Mouse (Mus musculus) forebrain, embryonic 10.5 days (tissue): ENCODE measurements around the gene Tacr2. TPM values are rescaled to one million over a fixed set of nuclear protein-coding genes. Genes with fewer than 3 reads are reported as not detected.
A peak's percentile ranks its signal among the peaks of the same experiment; 100 is the strongest.

Experiments
- DNase-seq: peaks from one replicate; pipeline ENCODE4 v3.0.0-alpha.2; 2017; ENCODE audit warnings: low spot score; ENCODE audit errors: extremely low spot score
- H3K27ac ChIP-seq: fragments of 300-500 bp; sonication (generic); 2 replicates; pipeline ENCODE4 v1.5.1; 2016; ENCODE audit warnings: mild to moderate bottlenecking
- H3K27me3 ChIP-seq: fragments of 300-500 bp; sonication (generic); 2 replicates; pipeline ENCODE4 v1.6.1; 2016; ENCODE audit warnings: mild to moderate bottlenecking; ENCODE audit not compliant: poor library complexity, severe bottlenecking
- H3K36me3 ChIP-seq: fragments of 300-500 bp; sonication (generic); replicated peaks from 2 replicates; pipeline ENCODE4 v1.6.1; 2016; ENCODE audit warnings: mild to moderate bottlenecking, moderate library complexity
- H3K4me1 ChIP-seq: fragments of 300-500 bp; sonication (generic); 2 replicates; pipeline ENCODE4 v1.6.1; 2016
- H3K4me3 ChIP-seq: fragments of 300-500 bp; sonication (generic); 2 replicates; pipeline ENCODE4 v1.5.1; 2016; ENCODE audit warnings: mild to moderate bottlenecking, moderate library complexity
- H3K9me3 ChIP-seq: fragments of 300-500 bp; sonication (generic); 2 replicates; pipeline ENCODE4 v1.6.1; 2016; ENCODE audit warnings: mild to moderate bottlenecking, moderate library complexity
- WGBS: fragments of 180-500 bp; shearing (Covaris S2); methylation state at CpG from one replicate; pipeline ENCODE4 v1.1.7; 2016; 5-methylcytosine and 5-hydroxymethylcytosine counted together
- polyA plus RNA-seq: library from polyadenylated mRNA; unstranded; fragments of >200 nt; fragmentation: Nextera tagmentation; extraction: Ambion mirVana; gene quantifications from 2 replicates; pipeline ENCODE4 v1.2.1, GENCODE M21; 2016

Gene Tacr2
- not detected in 2 replicates for polyA plus RNA-seq

DNA sequence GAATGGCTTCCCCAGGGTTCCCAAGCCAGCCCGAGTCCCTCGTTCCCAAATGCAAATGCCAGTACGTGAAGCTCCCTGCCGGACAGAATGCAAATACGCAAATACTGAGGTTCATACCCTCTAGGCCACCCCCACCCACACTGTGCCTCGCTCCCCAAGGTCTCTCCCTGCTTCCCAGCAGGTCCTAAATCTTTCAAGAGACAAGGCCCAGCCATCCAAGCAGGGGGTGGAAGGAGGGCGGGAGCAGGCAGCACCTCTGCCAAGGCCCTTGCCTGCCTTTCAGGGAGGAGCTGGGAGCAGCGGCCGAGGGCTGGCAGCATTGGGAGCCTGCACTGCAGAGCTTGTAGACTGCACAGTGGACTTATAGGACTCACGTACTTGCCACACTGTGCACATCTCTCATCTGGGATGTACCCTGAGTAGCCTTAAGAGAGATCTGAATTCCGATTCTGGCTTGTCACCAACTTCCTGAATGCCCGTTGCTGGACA, at the start of gene Tacr2:
TSS of gene Tacr2 (plus strand) at position 439 of the 489 bp plus-strand sequence.
- Histone ChIP-seq H3K27ac (no peak within 1 kb of the TSS), H3K9me3 (no peaks in the 10 kb centered on the region), H3K4me1 (peaks cover 5% of the 10 kb centered on the region), H3K36me3 (no peaks in the 10 kb centered on the region), H3K27me3 (no peaks in the 10 kb centered on the region), H3K4me3 (no peak within 1 kb of the TSS)
- DNase-seq = no peak
- 63% methylated on average over 12 of the region's 12 CpGs for WGBS

DNA sequence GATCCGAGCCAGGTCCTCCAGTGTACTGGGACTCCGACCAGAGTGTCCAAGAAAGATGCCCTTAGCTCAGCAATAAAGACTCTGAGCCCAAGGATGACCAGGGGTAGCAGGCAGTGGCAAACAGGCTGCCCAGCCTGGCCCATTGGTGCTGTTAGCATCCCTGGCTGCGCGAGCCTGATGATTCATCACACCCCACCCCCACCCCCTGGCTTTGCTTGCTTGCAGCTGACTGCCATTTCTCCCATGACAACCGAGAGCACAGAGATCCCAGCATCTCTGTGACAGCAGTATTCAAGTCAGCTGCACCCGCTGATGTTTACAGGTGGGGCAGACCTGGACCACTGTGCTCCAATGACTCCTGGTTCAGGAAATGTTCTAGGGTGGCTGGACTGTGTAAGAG, 49.7 kb upstream of the Tacr2 start:
- no peak overlapping the region for H3K27ac ChIP-seq
- 88% methylated on average over 6 of the region's 6 CpGs for WGBS
- no peaks in the 10 kb centered on the region for H3K36me3 ChIP-seq
- no peak for DNase-seq
- no peaks in the 10 kb centered on the region for H3K27me3 ChIP-seq
- H3K9me3 ChIP-seq = no peaks in the 10 kb centered on the region
- H3K4me1 ChIP-seq = 0 out of 2 replicates have a peak, but pooled peaks cover 2% of the 10 kb centered on the region
- H3K4me3 ChIP-seq = no peak overlapping the region

DNA sequence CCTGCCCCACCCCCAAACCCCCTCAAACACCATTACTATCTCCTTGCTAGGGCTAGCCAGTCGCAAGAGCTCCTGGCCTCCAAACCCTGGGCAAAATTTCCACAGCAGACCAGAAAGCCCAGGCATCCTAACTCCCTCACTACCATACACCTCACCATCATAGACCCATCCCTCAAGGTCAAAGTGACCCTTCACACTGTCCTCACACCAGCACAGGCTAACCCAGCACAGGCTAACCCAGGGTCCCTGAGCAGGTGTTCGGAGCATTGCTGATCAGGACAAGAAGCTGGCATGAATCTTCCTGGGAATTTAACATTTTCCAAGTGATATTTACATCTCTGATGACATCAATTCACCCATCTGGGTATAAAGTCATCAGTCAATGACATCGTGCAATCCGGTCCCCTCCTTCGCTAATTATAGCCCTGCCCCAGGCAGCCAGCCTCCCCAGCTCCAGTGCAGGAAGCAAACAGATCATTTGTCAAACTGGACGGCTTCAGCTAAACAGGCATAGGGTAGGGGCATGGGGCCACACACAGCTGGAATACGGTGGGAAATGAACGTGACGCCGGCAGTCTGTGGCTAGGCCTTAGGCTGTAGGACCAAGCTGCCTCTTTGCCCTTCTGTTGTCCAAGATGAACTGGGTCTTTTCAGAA, 43.9 kb upstream of the Tacr2 start:
- Histone ChIP-seq H3K27me3 (no peaks in the 10 kb centered on the region), H3K4me1 (peaks cover 15% of the 10 kb centered on the region), H3K27ac (no peak overlapping the region), H3K9me3 (no peaks in the 10 kb centered on the region), H3K4me3 (no peak overlapping the region), H3K36me3 (no peaks in the 10 kb centered on the region)
- WGBS = 85% methylated on average over 10 of the region's 10 CpGs
- DNase-seq = no peak

DNA sequence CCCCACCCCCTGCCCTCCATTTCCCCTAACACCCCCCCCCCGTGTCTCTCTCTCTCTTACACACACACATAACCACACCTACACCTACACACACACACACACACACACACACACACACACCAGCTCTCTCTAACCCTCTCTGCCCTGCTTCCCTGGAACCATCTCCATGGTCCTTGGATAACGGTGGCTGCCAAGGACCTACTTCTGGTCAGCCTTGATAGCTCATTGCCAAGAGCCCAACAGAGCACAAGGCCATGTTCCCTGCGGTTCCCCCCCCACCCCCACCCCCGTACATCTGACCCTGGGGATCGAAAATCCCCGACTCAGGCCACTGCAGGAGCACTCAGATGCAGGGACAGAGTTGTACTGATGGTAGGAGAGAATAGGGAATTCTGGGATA, 40.9 kb upstream of the Tacr2 start:
- no peak overlapping the region for H3K27ac ChIP-seq
- H3K9me3 ChIP-seq = no peaks in the 10 kb centered on the region
- H3K36me3 ChIP-seq = no peaks in the 10 kb centered on the region
- no peaks in the 10 kb centered on the region for H3K27me3 ChIP-seq
- no peak overlapping the region for H3K4me3 ChIP-seq
- 79% methylated on average over 6 of the region's 6 CpGs for WGBS
- H3K4me1 ChIP-seq = peaks cover 15% of the 10 kb centered on the region
- no peak for DNase-seq

DNA sequence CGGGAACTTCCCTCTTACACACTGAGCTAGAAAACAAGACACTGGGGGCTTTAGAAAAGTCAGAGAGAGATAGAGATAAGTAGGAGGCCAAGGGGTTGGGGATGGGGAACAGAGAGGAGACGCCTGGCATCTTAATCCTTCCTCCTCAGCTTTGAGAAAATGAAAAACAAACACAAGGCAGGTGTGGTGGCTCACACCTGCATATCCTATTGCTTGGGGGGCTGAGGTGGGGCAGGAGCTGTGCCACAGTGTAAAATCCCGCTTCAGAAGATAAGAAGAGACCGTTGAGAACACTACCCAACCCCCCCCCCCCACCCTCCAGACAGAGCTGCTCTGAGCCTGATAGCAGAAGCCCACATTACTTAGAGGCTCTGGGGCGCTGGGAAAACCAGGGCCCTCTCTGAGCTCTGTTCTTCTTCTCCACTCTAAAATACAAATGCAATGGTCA, 37.0 kb upstream of the Tacr2 start:
- Histone ChIP-seq H3K36me3 (no peaks in the 10 kb centered on the region), H3K4me3 (no peak overlapping the region), H3K4me1 (peaks cover 28% of the 10 kb centered on the region), H3K27me3 (no peaks in the 10 kb centered on the region), H3K27ac (no peak overlapping the region), H3K9me3 (no peaks in the 10 kb centered on the region)
- DNase-seq = no peak
- 55% methylated on average over 5 of the region's 5 CpGs for WGBS

DNA sequence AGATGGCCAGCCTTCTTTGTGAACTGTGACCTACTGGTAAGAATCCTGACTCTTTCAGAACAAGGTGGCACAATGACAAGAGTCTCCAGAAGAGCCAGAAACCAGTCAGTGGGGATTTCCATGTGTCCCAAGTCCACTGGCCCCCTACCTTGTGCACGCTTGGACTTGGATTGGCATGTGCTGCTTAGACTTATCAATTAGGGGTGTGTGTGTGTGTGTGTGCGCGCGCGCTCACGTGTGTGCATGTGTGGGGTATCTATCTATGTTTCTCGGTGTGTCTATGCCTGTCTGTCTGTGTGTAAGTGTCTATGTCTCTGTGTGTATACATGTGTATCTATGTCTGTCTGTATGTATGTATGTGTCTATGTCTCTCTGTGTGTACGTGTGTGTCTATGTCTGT, 36.6 kb upstream of the Tacr2 start:
- no peaks in the 10 kb centered on the region for H3K36me3 ChIP-seq
- 95% methylated on average over 8 of the region's 8 CpGs for WGBS
- no peaks in the 10 kb centered on the region for H3K27me3 ChIP-seq
- H3K27ac ChIP-seq = no peak overlapping the region
- peaks cover 24% of the 10 kb centered on the region for H3K4me1 ChIP-seq
- no peak overlapping the region for H3K4me3 ChIP-seq
- no peak for DNase-seq
- H3K9me3 ChIP-seq = no peaks in the 10 kb centered on the region

DNA sequence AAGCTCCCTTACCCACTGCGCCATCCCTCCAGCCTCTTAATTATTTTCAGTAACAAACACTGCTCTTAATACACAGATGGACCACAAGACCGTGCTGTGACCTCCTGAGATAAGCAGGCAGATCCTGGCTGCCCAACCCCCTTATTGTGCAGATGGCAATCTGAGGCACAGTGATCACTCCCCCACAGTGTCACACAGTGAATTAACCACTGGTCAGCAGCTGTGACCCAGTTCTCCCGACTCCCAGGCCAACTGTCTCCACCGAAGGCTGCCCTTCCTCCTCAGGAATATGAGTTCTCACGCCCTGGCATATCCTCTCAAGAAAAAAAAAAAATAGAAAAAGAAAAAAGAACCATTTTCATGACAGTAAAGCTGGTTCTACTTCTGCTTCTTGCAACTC, 35.6 kb upstream of the Tacr2 start:
- Histone ChIP-seq H3K36me3 (no peaks in the 10 kb centered on the region), H3K27ac (peak overlapping the region; percentile 75), H3K4me1 (peaks cover 15% of the 10 kb centered on the region), H3K9me3 (no peaks in the 10 kb centered on the region), H3K27me3 (no peaks in the 10 kb centered on the region), H3K4me3 (no peak overlapping the region)
- 58% methylated on average over 5 of the region's 5 CpGs for WGBS
- DNase-seq = no peak

DNA sequence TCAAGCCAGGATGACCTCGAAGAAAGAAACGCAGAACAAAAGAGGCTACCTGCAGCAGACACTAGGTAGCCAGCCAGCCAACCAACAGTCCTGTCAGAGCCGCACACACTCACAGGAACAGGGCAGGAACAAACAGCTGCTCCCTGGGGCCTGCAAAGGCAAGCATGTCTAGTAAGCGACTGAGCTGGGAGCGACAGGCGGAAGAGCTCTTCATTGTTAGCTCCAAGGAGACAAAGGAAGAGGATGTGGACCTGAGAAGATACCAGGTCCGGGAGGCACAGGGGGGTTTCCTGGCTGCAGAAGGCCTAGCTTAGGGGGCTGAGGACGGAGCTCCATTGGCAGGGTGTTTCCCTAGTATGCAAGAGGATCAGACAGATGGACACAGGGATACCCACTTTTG, 35.0 kb upstream of the Tacr2 start:
- WGBS = 52% methylated on average over 8 of the region's 8 CpGs
- no peaks in the 10 kb centered on the region for H3K27me3 ChIP-seq
- peaks cover 14% of the 10 kb centered on the region for H3K4me1 ChIP-seq
- no peaks in the 10 kb centered on the region for H3K9me3 ChIP-seq
- no peak overlapping the region for H3K4me3 ChIP-seq
- no peak for DNase-seq
- H3K36me3 ChIP-seq = no peaks in the 10 kb centered on the region
- peak overlapping the region; percentile 75 for H3K27ac ChIP-seq

DNA sequence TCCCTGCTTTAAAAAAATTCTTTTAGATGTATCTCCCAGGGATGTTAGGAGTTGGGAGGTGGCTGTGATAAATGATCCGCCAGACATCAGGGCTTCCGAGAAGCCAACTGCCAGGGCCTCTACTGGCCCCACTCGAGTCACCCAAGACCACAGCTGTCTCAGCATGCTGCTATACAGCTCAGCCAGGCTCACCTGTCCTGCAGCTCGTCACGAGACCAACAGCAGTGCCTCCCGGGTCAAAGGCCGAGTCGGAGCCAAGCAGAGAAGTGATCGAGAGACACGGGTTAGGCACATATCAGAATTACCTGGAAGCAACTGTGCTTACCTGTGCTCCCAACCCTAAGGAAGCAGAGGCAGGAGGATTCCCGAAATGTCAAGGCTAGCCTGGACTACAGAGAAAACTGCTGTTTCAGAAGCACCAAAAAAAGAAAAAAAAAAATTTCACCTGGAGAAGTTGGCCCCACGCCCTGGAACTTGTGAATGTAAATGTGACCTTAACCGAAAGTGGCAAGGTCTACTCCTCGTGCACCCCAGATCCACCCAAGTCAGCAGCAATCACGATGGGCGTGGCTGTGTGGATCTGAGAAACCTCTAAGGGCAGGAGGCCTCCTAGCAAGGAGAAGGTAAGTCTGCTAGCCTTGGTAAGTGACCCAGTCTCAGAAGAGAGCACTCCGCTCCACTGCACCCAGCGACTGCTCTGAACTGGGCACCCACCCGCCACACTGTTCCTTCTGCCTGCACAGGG, 34.0 kb upstream of the Tacr2 start:
- H3K4me3 ChIP-seq = no peak overlapping the region
- no peaks in the 10 kb centered on the region for H3K36me3 ChIP-seq
- H3K27me3 ChIP-seq = no peaks in the 10 kb centered on the region
- H3K4me1 ChIP-seq = peaks cover 14% of the 10 kb centered on the region
- no peak for DNase-seq
- no peak overlapping the region for H3K27ac ChIP-seq
- H3K9me3 ChIP-seq = no peaks in the 10 kb centered on the region
- WGBS = 92% methylated on average over 19 of the region's 19 CpGs

DNA sequence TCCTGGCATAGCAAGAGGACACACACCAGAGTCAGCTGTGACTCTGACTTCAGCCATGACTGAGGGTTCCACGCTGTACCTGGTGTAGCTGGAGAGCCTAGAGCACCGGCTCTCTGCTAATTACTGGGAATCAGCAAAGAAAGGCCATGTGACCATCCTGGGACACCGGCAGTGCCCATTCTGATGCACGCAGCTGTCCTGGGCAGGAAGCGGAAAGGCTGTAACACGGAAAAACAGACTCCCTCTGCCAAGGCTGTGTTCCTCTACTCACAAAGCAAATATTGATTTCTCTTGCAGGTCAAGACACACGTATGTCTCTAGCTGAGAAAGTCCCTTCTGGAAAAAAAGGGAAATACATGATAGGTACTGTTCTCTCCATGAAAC, 33.5 kb upstream of the Tacr2 start:
- H3K4me3 ChIP-seq = no peak overlapping the region

DNA sequence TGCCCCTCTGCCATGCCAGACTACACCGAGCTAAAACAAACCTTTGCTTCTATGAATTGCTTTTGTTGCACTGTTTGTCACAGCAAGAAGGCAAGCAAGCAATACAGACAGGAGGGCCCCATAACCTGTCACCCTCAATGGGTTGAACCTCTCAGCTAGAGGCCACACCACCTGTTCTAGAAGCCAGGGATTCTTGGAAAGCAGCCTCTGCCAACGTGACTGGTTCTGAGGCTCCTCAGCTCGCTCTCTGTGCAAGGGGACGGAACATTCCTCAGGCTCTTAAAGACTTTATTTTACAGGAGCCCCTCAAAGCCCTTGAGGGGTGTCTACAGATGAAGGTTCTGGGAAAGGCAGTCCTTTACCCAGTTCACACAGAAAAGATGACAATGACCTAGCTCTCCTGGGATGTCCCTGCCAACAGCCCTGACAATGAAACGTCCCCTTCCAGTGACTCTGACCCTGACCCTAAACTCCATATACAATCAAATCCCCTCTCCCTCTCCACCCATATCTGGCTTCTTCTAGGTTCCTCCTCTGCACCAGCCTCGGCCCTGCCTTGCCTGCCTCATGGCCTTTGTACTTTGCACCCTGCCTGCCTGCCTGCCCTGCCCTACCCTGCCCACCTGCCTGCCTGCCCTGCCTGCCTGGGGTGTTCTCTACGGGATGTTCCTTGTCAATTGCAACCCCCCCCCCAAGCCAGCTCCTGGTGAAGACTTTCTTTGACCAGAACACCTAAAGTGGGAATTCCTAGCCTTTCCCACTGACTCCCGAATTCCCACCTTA, 31.3 kb upstream of the Tacr2 start:
- H3K36me3 ChIP-seq = no peaks in the 10 kb centered on the region
- DNase-seq = no peak
- no peak overlapping the region for H3K4me3 ChIP-seq
- H3K27ac ChIP-seq = no peak overlapping the region
- no peaks in the 10 kb centered on the region for H3K9me3 ChIP-seq
- H3K27me3 ChIP-seq = no peaks in the 10 kb centered on the region
- WGBS = 80% methylated on average over 8 of the region's 8 CpGs
- H3K4me1 ChIP-seq = peaks cover 24% of the 10 kb centered on the region

More for the DNA sequence above, 33.5 kb upstream of the Tacr2 start:
- Histone ChIP-seq H3K4me1 (peaks cover 14% of the 10 kb centered on the region), H3K36me3 (no peaks in the 10 kb centered on the region), H3K9me3 (no peaks in the 10 kb centered on the region), H3K27ac (no peak overlapping the region), H3K27me3 (no peaks in the 10 kb centered on the region)
- no peak for DNase-seq
- 86% methylated on average over 7 of the region's 7 CpGs for whole genome bisulfite sequencing

DNA sequence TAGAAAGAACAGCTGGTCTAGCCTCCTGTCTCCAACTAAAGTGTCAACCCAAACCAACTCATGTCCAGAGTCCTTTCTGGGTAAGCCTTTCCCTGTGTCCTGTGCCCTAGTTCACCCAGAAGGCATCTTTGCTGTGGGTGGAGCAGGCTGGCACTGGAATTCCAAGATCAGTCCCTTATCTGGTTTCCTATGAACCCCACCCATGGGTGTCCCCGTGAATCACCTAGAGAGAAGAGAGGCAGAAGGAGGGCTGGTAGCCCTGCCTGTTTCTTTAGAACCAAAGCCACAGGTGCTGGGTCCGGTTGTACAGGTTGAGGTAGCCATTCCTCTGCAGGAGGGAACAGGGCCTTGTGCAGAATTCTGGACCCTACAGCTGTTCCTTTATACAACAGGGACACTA, 30.6 kb upstream of the Tacr2 start:
- Histone ChIP-seq H3K27ac (no peak overlapping the region), H3K27me3 (no peaks in the 10 kb centered on the region), H3K9me3 (no peaks in the 10 kb centered on the region), H3K4me1 (peaks cover 28% of the 10 kb centered on the region), H3K36me3 (no peaks in the 10 kb centered on the region), H3K4me3 (no peak overlapping the region)
- WGBS = 84% methylated on average over 2 of the region's 2 CpGs
- no peak for DNase-seq

DNA sequence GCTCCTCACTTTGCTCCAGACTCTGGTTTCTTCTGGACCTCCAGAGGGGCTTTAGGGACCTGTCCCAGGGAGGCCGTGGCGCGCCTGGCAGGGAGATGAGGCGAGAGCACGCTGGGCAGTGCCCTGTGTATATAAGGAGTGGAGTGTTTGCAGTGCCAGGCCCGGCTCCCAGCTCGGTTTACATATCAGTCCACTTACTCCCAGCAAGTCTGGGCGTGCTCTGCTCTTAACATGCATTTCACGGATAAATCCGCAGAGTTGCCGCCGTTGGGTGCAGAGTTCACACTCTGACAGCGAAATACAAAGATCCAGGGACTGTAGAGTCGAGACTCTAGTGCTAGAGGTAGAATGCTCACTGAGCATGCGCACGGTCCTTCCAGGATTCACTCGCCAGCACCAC, 29.5 kb upstream of the Tacr2 start:
- H3K9me3 ChIP-seq = no peaks in the 10 kb centered on the region
- no peaks in the 10 kb centered on the region for H3K36me3 ChIP-seq
- DNase-seq = no peak
- H3K4me1 ChIP-seq = peaks cover 17% of the 10 kb centered on the region
- WGBS = 86% methylated on average over 17 of the region's 17 CpGs
- H3K27ac ChIP-seq = no peak overlapping the region
- no peak overlapping the region for H3K4me3 ChIP-seq
- H3K27me3 ChIP-seq = no peaks in the 10 kb centered on the region
